Mouse (Mus musculus): ENCODE results near the gene Cyp11a1.

Cyp11a1 gene

GRCm38 (mm10) chr9:58045646-58046045, 39.4 kb downstream of the Cyp11a1 start:
- no peak for DNase-seq

DNA sequence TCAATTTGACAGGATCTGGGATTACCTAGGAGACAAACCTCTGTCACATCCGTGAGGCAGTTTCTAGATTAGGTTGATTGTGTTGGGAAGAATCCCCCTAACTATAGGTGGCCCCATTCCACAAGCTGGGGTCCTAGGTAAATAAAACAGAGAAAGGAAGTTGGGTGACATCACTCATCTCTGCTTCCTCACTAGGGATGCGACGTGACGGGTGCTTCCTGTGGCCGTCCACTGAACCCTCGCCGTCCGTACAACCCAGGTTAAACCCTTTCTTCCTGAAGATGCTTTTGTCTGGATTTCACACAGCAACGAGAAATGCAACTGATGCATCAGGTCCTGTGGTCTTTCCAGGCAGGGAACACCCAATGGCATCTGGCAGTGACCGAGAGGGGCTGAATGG, 40.9 kb downstream of the Cyp11a1 start:
- no peak for DNase-seq

- no peak for DNase-seq
These were observed 42.4 kb downstream of the Cyp11a1 start for GRCm38 (mm10) chr9:58048621-58049020.

DNA sequence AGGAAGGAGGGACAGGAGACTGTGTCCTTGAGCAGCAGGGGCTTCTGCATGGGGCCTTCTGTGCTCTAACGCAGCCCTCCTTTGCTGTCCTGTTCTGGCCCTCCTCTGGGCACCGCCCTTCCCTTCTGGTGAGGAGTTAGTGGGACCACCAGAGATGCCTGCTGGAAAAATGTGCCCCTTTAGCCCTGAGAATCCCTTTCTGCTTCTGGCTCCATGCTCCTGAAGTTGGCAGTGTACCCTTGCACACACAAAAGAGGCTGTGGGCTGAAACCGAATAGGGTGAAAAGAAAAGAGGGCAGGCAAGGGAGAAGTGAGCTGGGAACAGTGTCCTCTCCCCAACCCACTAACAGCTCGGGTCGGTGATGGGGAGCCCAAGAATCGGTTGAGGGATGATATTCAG, 43.0 kb downstream of the Cyp11a1 start:
- DNase-seq, result no peak

DNA sequence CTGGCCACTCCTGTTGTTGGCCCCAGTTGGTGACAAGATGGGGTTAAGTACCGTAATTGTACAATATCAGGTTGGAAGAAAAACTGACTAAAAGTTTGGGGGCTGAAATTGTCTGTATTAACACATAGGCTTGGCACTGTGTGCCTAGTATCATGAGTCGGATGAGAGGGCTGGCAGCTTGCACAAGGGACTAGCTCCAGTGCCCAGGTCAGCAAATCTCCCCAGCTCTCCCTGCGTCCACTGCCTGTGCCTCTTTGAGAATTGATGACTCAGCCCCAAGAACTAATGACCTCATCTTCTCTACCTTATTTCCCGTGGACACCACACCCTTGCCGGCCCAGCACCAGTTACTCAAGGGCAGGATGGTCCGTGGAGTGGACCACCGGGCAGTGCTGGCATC, 43.6 kb downstream of the Cyp11a1 start:
- no peak for DNase-seq

- DNase-seq, result no peak
These were observed 45.7 kb downstream of the Cyp11a1 start for GRCm38 (mm10) chr9:58051937-58052336.

DNA sequence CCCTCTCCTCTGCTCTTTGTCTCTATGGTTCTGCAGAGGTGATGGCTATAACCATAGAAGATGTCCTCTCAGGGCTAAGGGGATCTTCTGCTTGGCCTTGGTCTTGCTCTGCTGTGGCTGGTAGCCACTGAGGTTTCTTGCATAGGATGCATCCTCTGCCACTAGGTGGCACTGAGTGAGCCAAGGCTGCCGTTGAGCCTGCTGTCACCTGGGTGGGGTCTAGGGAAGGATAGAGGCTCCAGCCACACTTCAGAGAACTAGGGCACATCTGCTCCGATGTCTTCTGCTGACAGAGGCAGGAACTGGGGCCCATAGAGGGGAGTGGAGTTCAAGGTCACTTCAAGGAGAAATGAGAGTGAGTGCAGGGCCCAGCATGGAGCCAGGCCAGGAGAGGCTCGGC, 46.9 kb downstream of the Cyp11a1 start:
- DNase-seq, result peak; percentile 66 to 69

GRCm38 (mm10) chr9:58053544-58053943, 47.3 kb downstream of the Cyp11a1 start:
- no peak for DNase-seq

GRCm38 (mm10) chr9:58054032-58054431, 47.8 kb downstream of the Cyp11a1 start:
- DNase-seq, result no peak

DNA sequence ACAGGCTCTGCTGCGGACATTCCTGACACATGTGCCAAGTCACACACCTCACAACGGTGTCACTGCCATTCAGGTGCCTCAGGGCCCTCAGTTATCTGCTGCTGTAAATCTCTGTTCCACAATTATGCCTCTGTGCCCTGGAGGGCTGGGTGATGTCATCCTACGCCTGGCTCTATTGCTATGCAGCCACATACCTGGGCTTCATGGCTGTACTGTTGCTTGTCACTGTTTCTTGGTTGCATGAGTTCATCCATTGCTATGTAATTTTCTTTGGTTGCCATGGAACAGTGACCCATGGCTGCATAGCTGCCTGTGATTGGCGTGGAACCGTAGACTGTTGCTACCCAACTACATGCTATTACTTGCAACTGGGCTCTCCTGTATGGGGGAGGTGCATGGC, 49.5 kb downstream of the Cyp11a1 start:
- no peak for DNase-seq

- no peak for DNase-seq
These were observed 53.7 kb downstream of the Cyp11a1 start for GRCm38 (mm10) chr9:58059920-58060319.

DNA sequence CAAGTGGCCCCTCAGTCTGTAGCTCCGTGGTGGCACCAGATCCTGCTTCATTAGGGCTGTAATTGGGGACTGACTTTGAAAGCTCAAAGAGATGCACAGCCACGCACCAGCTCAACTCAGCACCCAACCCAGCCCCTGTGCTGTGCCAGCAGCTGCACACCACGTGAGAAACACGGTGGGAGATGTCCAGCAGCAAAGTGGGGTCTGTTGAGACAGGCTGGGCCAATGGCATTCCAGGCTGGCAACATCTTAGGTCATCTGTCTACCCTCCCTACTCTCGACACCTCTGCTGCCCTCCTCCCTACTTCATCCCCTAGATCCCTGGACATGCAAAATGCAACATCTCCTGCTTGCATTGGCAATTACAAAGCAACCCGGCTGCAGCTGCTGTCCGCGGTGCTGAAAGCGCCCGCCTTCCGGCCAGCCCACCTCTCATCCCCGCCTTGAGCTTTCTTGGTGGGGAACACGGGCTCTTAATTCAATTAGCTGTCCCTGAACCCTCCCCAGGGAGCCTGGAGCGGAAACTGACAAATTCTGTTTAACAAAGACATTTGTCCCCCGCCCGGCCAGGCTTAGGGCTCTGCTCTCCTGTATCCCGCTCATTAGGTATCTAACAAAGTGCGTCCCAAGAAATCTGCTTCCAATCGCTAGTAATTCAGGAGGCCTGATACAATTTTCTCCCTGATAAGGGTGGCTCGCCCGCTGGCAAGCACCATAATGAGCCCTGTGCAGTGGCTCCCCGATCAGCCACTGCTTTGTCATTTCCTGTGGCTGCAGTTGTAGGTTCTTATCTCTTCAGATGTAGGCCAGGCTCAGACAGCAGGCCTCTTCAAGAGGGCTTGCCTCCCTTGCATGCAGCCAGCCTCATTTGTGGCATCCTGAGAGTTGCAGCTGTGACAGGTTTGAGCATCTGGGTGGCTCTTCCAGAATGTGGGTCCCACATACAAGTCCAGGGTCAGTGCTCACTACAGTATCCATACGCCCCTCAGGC, 54.8 kb downstream of the Cyp11a1 start:
- no peak for DNase-seq

DNA sequence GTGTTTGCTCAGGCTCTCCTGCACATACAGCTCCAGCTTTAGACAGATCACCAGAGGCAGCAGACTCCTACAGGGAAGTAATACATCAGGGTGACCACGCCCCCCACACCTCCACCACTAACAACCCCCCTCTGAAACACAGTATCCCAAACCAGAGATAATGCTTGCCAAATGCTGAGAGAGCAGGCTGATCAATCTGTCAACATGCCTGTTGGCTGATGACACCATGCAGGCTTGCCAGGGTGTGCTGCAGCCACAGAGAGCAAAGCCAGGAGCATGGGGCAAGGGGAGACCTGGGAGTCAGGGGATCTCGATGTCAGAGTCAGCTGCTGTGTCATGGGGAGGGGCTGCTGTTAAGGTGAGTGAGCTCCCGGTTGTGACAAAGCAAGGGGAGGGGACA, 57.3 kb downstream of the Cyp11a1 start, which contains the start of gene Stra6:
Gene Stra6, plus strand, starts transcription at position 258 of the 400 bp plus-strand sequence.
- DNase-seq, result no peak

DNA sequence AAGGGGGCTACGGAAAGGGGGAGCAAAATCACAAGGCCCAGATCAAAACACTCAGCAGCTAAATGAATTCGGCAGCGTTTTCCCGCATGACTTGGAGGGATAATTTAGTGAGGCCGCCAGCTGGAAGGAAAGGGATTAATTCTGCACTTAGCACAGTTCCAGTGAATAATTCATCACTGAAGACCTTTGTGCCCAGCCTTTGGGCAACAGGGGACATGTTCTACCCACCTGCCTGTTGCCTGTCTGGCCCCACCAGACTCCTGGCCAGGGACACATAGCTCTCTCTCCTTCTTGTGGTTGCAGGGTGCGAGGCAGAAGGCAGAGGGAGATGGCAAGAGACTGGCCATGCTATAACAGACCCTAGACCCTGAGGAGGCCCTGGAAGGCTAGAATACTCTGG, 59.3 kb downstream of the Cyp11a1 start:
- no peak for DNase-seq

DNA sequence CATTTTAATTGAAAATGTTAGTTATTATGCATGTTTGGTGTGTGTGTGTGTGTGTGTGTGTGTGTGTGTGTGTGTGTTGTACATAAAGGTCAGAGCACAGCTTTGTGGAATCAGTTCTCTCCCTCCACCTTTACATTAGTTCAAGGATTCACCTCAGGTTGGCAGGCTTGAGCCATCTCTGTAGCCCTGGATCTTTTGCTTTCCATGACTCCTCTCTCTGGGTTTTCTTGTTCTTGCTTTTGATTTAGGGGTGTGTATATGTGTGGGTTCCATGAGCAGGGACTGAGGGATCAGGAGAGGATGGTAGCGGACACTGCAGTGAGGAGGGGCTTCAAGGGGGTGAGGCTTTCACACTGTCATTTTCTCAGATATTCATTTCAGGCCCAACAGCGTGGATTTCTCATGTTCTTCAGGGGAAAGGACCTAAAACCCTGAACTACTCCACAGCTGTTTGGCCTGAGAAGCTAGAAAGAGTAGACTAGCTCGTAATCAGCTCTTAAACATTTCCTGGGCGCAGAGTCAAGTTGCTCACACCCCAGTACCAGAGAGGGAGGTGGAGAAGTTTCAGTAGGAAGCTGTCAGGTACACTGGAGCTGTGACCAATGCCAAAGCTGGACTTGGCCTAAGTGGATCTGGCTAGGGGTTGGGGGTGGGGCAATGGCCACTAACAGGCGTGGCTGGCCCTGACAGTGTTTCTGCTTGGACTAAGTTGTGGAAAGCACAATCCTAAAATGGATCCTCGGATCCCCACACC, 59.9 kb downstream of the Cyp11a1 start:
- no peak for DNase-seq

DNA sequence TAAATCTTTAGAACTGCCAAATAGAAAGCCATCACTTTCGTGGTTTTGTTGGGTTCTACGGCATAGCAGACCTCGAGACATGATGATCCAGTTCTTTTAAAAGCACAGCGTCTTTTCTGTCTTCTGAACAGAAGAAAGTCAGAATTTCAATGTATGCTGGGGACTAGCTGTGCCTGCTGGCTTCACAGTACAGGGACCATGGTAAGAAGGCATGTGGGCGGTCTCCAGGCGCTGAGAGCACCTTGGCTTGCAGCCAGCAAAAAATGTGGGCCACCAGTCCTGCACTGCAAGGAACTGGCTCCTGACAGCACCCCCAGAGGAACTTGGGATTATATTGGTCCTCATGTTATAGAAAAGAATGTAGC, 60.5 kb downstream of the Cyp11a1 start:
- DNase-seq, result peak; percentile 50 to 55

GRCm38 (mm10) chr9:58067546-58067945, 61.3 kb downstream of the Cyp11a1 start:
- DNase-seq, result peak; percentile 84 to 85

DNA sequence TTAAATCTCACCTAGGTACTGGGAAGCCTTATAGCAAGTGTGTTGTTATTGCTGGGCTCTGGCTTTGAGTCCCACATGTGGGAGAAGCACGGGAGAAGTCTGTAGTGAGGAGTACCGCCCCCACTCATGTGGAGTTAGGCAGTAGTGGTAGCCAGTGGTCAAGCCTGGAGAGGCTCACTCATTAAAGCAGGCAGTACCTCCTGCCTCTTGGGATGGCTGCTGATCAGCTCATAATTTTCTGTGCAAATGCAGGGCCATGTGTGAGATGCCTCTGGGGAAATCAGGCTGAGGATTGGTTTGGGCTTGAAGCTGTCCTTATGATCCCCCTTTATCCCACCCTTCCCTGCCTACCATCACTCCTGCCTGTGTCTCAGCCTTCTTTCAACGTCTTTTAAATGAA, 68.3 kb downstream of the Cyp11a1 start:
- no peak for DNase-seq
